Mouse (Mus musculus): ENCODE data around the gene Fam43a. TPM values are rescaled to one million over a fixed set of nuclear protein-coding genes. Genes with fewer than 3 reads are reported as not detected.
A peak's percentile ranks its signal among the peaks of the same experiment; 100 is the strongest.

The Fam43a gene
- polyA plus RNA-seq, 1 experiment from 2014 or later: 6.8 TPM

- TF ChIP-seq EP300 (IDR thresholded peaks at IDR 0.05; ENCODE audit: low read depth): no peak
- TF ChIP-seq CTCF (IDR thresholded peaks at IDR 0.05; ENCODE audit: low read depth): no peak; the same call in 1 of the 2 replicates
- DNase-seq: no peak
- Histone ChIP-seq H3K9me3 (ENCODE audit: low read length) (no peaks in the 10 kb centered on the region), H3K4me1 (ENCODE audit: insufficient read depth) (no peaks in the 10 kb centered on the region; the same call in 1 of the 2 replicates), H3K36me3 (replicated peaks; ENCODE audit: insufficient read depth, low read length) (0 out of 2 replicates have a peak, but pooled peaks cover 2% of the 10 kb centered on the region), H3K27me3 (ENCODE audit: insufficient read depth, low read length) (no peaks in the 10 kb centered on the region), H3K4me3 (ENCODE audit: low read depth, low read length) (no peak overlapping the region), H3K9ac (replicated peaks) (no peak overlapping the region), H3K4me2 (ENCODE audit: low read depth, low read length) (no peak overlapping the region), H3K27ac (ENCODE audit: low read depth) (no peak overlapping the region)
- 46% methylated on average over 7 of the region's 7 CpGs for WGBS (ENCODE audit: insufficient replicate concordance)
- ATAC-seq: no peak
Observed at GRCm38 (mm10) chr16:30590264-30591209, 9.0 kb upstream of the Fam43a start.

GRCm38 (mm10) chr16:30591990-30592389, 7.5 kb upstream of the Fam43a start:
- Histone ChIP-seq H3K36me3 (replicated peaks; ENCODE audit: insufficient read depth, low read length) (no peaks in the 10 kb centered on the region), H3K27me3 (ENCODE audit: insufficient read depth, low read length) (no peaks in the 10 kb centered on the region), H3K4me1 (ENCODE audit: insufficient read depth) (peaks cover 7% of the 10 kb centered on the region), H3K9ac (replicated peaks) (no peak overlapping the region), H3K27ac (ENCODE audit: low read depth) (no peak overlapping the region), H3K4me3 (ENCODE audit: low read depth, low read length) (no peak overlapping the region), H3K4me2 (ENCODE audit: low read depth, low read length) (no peak overlapping the region), H3K9me3 (ENCODE audit: low read length) (no peaks in the 10 kb centered on the region)
- no peak for TF ChIP-seq EP300 (IDR thresholded peaks at IDR 0.05; ENCODE audit: low read depth)
- TF ChIP-seq CTCF (IDR thresholded peaks at IDR 0.05; ENCODE audit: low read depth): peak; percentile 41
- 42% methylated on average over 3 of the region's 3 CpGs for WGBS (ENCODE audit: insufficient replicate concordance)
- DNase-seq (no peak), ATAC-seq (no peak)

GRCm38 (mm10) chr16:30595356-30595755, 4.2 kb upstream of the Fam43a start:
- Histone ChIP-seq H3K9me3 (ENCODE audit: low read length) (no peaks in the 10 kb centered on the region), H3K4me3 (ENCODE audit: low read depth, low read length) (no peak overlapping the region), H3K9ac (replicated peaks) (no peak overlapping the region), H3K27ac (ENCODE audit: low read depth) (peak overlapping the region; percentile 34), H3K4me2 (ENCODE audit: low read depth, low read length) (no peak overlapping the region), H3K36me3 (replicated peaks; ENCODE audit: insufficient read depth, low read length) (no peaks in the 10 kb centered on the region), H3K4me1 (ENCODE audit: insufficient read depth) (peaks cover 7% of the 10 kb centered on the region; the same call in 1 of the 2 replicates), H3K27me3 (ENCODE audit: insufficient read depth, low read length) (peaks cover under 1% of the 10 kb centered on the region; the same call in 1 of the 2 replicates)
- WGBS (ENCODE audit: insufficient replicate concordance): 33% methylated on average over 3 of the region's 3 CpGs
- ATAC-seq: no peak
- no peak for DNase-seq
- no peak for TF ChIP-seq CTCF (IDR thresholded peaks at IDR 0.05; ENCODE audit: low read depth)
- no peak for TF ChIP-seq EP300 (IDR thresholded peaks at IDR 0.05; ENCODE audit: low read depth)

GRCm38 (mm10) chr16:30595835-30596557, 3.5 kb upstream of the Fam43a start:
- H3K4me1 ChIP-seq (ENCODE audit: insufficient read depth): peaks cover 13% of the 10 kb centered on the region; the same call in 1 of the 2 replicates
- H3K4me2 ChIP-seq (ENCODE audit: low read depth, low read length): peak overlapping the region; percentile 53; the same call in 1 of the 2 replicates
- H3K36me3 ChIP-seq (replicated peaks; ENCODE audit: insufficient read depth, low read length): no peaks in the 10 kb centered on the region
- 51% methylated on average over 14 of the region's 14 CpGs for WGBS (ENCODE audit: insufficient replicate concordance)
- no peak overlapping the region for H3K9ac ChIP-seq (replicated peaks)
- ATAC-seq (no peak), DNase-seq (no peak)
- no peaks in the 10 kb centered on the region for H3K9me3 ChIP-seq (ENCODE audit: low read length)
- peak overlapping the region; percentile 34; the same call in 1 of the 2 replicates for H3K27ac ChIP-seq (ENCODE audit: low read depth)
- H3K4me3 ChIP-seq (ENCODE audit: low read depth, low read length): no peak overlapping the region
- H3K27me3 ChIP-seq (ENCODE audit: insufficient read depth, low read length): peaks cover 7% of the 10 kb centered on the region; the same call in 1 of the 2 replicates
- TF ChIP-seq CTCF (IDR thresholded peaks at IDR 0.05; ENCODE audit: low read depth) (no peak), EP300 (IDR thresholded peaks at IDR 0.05; ENCODE audit: low read depth) (no peak)

- peaks cover 25% of the 10 kb centered on the region for H3K4me1 ChIP-seq (ENCODE audit: insufficient read depth)
- H3K27me3 ChIP-seq (ENCODE audit: insufficient read depth, low read length): peaks cover 11% of the 10 kb centered on the region; the same call in 1 of the 2 replicates
- ATAC-seq (peak; percentile 35; the same call in 1 of the 2 replicates), DNase-seq (peak; percentile 87)
- WGBS (ENCODE audit: insufficient replicate concordance): 9% methylated on average over 16 of the region's 16 CpGs
- no peak for TF ChIP-seq EP300 (IDR thresholded peaks at IDR 0.05; ENCODE audit: low read depth)
- TF ChIP-seq CTCF (IDR thresholded peaks at IDR 0.05; ENCODE audit: low read depth): peak; percentile 92
- 0 out of 2 replicates have a peak overlapping the region, but pooled peaks have one; percentile 15 for H3K4me3 ChIP-seq (ENCODE audit: low read depth, low read length)
- H3K9ac ChIP-seq (replicated peaks): no peak overlapping the region
- no peaks in the 10 kb centered on the region for H3K36me3 ChIP-seq (replicated peaks; ENCODE audit: insufficient read depth, low read length)
- peak overlapping the region; percentile 23; the same call in 1 of the 2 replicates for H3K27ac ChIP-seq (ENCODE audit: low read depth)
- H3K9me3 ChIP-seq (ENCODE audit: low read length): no peaks in the 10 kb centered on the region
- peak overlapping the region; percentile 53 for H3K4me2 ChIP-seq (ENCODE audit: low read depth, low read length)
Observed at GRCm38 (mm10) chr16:30596959-30597681, 2.4 kb upstream of the Fam43a start.

Measured in liver, postnatal 0 days (tissue).